Mouse (Mus musculus): ENCODE measurements around the gene Cd63.

Cd63 gene

GRCm38 (mm10) chr10:128929638-128930378, 29.0 kb downstream of the Cd63 start:
- DNase-seq (ENCODE audit: low spot score in 2 of 2) = no peak

GRCm38 (mm10) chr10:128931441-128931840, 30.7 kb downstream of the Cd63 start:
- DNase-seq (ENCODE audit: low spot score in 2 of 2) = no peak

- no peak for DNase-seq (ENCODE audit: low spot score in 2 of 2)
Measured at GRCm38 (mm10) chr10:128933574-128933973, 32.8 kb downstream of the Cd63 start, which contains the start of gene Itga7. Itga7 (plus strand) TSS chr10:128933818.

- DNase-seq (ENCODE audit: low spot score in 2 of 2) = no peak
Measured at GRCm38 (mm10) chr10:128933976-128934721, 33.4 kb downstream of the Cd63 start.

- no peak for DNase-seq (ENCODE audit: low spot score in 2 of 2)
Measured at GRCm38 (mm10) chr10:128934997-128935787, 34.4 kb downstream of the Cd63 start.

GRCm38 (mm10) chr10:128935826-128936440, 35.1 kb downstream of the Cd63 start:
- DNase-seq (ENCODE audit: low spot score in 2 of 2) = no peak

- no peak for DNase-seq (ENCODE audit: low spot score in 2 of 2)
Measured at GRCm38 (mm10) chr10:128937756-128938390, 37.1 kb downstream of the Cd63 start.

- DNase-seq (ENCODE audit: low spot score in 2 of 2) = no peak
Measured at GRCm38 (mm10) chr10:128938457-128938856, 37.7 kb downstream of the Cd63 start.

- no peak for DNase-seq (ENCODE audit: low spot score in 2 of 2)
Measured at GRCm38 (mm10) chr10:128938974-128939373, 38.2 kb downstream of the Cd63 start.

- DNase-seq (ENCODE audit: low spot score in 2 of 2) = no peak
Measured at GRCm38 (mm10) chr10:128940475-128941061, 39.8 kb downstream of the Cd63 start.

GRCm38 (mm10) chr10:128945675-128946074, 44.9 kb downstream of the Cd63 start:
- no peak for DNase-seq (ENCODE audit: low spot score in 2 of 2)

GRCm38 (mm10) chr10:128947496-128947895, 46.7 kb downstream of the Cd63 start:
- no peak for DNase-seq (ENCODE audit: low spot score in 2 of 2)

GRCm38 (mm10) chr10:128950208-128950887, 49.6 kb downstream of the Cd63 start:
- DNase-seq (ENCODE audit: low spot score in 2 of 2) = no peak

GRCm38 (mm10) chr10:128958340-128958739, 57.6 kb downstream of the Cd63 start:
- no peak for DNase-seq (ENCODE audit: low spot score in 2 of 2)

GRCm38 (mm10) chr10:128960142-128960541, 59.4 kb downstream of the Cd63 start:
- DNase-seq (ENCODE audit: low spot score in 2 of 2) = no peak

GRCm38 (mm10) chr10:128960590-128961584, 60.1 kb downstream of the Cd63 start, which contains the start of gene Mettl7b:
Mettl7b (minus strand) TSS chr10:128960988.
- no peak for DNase-seq (ENCODE audit: low spot score in 2 of 2)

Data from spleen, postnatal 36 days (tissue).